Comparison of ENCODE assay signal across 16 mouse cellular contexts in the genomic region with DNA sequence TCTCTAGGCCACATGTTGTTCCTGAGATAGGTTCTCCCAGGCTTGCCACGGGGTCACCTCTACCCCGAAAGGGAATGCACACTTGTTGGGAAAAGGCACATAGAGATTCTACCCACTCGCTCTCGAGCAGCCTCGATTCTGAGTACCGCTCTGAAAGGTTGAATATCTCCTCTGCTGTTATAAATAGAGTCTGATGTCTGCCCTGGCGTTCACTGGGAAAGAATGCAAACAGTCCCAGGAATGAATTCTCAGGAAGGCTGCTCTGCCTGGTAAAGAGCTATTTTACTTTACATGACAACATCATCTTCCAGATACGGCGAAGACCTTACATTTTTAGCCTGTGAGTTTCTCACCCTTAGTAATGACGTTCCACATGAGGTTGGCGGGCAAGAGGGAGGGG.
A peak's percentile ranks its signal among the peaks of the same experiment; 100 is the strongest.
DNase-seq lines count a peak whose midpoint lies in the region; ATAC-seq and TF ChIP-seq lines count a peak whose summit lies in the region.
"Had no signal": no experiment of that assay in that cellular context is flagged by ENCODE, and none has a peak within 500 bp of the region (broad histone marks: within the 10 kb centered on the region; RNA-seq: fewer than 3 reads in every experiment).

No protein-coding gene starts in this region.

- H3K4me1 ChIP-seq in embryonic facial prominence, embryonic 10.5 days, result peaks cover 30% of the 10 kb centered on the region
- peaks cover 38% of the 10 kb centered on the region for H3K4me1 ChIP-seq in heart, embryonic 13.5 days
- H3K4me1 ChIP-seq in thymus, adult 2 months (replicated peaks; ENCODE audit: control insufficient read depth, insufficient read depth, low read length), result no peaks in the 10 kb centered on the region; the same call in 1 of the 2 replicates
- H3K4me1 ChIP-seq: liver, embryonic 13.5 days; midbrain, embryonic 12.5 days had no signal

- H3K27ac ChIP-seq in embryonic facial prominence, embryonic 10.5 days (replicated peaks), result 0 out of 2 replicates have a peak overlapping the region, but pooled peaks have one; percentile 7
- peak overlapping the region; percentile 94 for H3K27ac ChIP-seq in heart, embryonic 13.5 days (replicated peaks)
- H3K27ac ChIP-seq in thymus, adult 2 months (ENCODE audit: control insufficient read depth, insufficient read depth, low read length), result no peak overlapping the region
- H3K27ac ChIP-seq: left cerebral cortex, adult 2 months; liver, embryonic 13.5 days; midbrain, embryonic 12.5 days had no signal

- H3K36me3 ChIP-seq in embryonic facial prominence, embryonic 10.5 days (replicated peaks), result no peaks in the 10 kb centered on the region
- no peaks in the 10 kb centered on the region for H3K36me3 ChIP-seq in heart, embryonic 13.5 days
- H3K36me3 ChIP-seq in thymus, adult 2 months (ENCODE audit: control insufficient read depth, insufficient read depth, low read length), result no peaks in the 10 kb centered on the region
- H3K36me3 ChIP-seq: liver, embryonic 13.5 days; midbrain, embryonic 12.5 days had no signal

- peak; percentile 10 to 18 for DNase-seq in lung, adult 18-20 months
- DNase-seq in lung, postnatal 14 days, result no peak
- no peak for DNase-seq in embryonic facial prominence, embryonic 10.5 days (ENCODE audit: low spot score)
- DNase-seq in skeletal muscle tissue, adult 2 months (ENCODE audit: low read depth, low spot score), result peak; percentile 6
- no peak for DNase-seq in thymus, adult 2 months
- DNase-seq in embryo, embryonic 9.5 days (ENCODE audit: extremely low spot score), result no peak
- DNase-seq in retina, embryonic 14.5 days (ENCODE audit: low spot score), result no peak
- DNase-seq: adrenal gland, postnatal 25 days; cerebellum, adult 18-20 months; kidney, postnatal 25 days; liver, embryonic 13.5 days had no signal

- H3K9ac ChIP-seq in heart, embryonic 13.5 days, result peak overlapping the region; percentile 64
- H3K9ac ChIP-seq: liver, embryonic 13.5 days; midbrain, embryonic 12.5 days had no signal

- no peak overlapping the region for H3K4me3 ChIP-seq in embryonic facial prominence, embryonic 10.5 days
- no peak overlapping the region for H3K4me3 ChIP-seq in heart, embryonic 13.5 days
- H3K4me3 ChIP-seq in thymus, adult 2 months (ENCODE audit: control insufficient read depth, insufficient read depth, low read length), result no peak overlapping the region
- H3K4me3 ChIP-seq: left cerebral cortex, adult 2 months; liver, embryonic 13.5 days; midbrain, embryonic 12.5 days had no signal

- H3K9me3 ChIP-seq in embryonic facial prominence, embryonic 10.5 days, result no peaks in the 10 kb centered on the region
- no peaks in the 10 kb centered on the region for H3K9me3 ChIP-seq in heart, embryonic 13.5 days
- H3K9me3 ChIP-seq: liver, embryonic 13.5 days; midbrain, embryonic 12.5 days had no signal

- no peak for TF ChIP-seq POLR2A in thymus, adult 2 months (IDR thresholded peaks at IDR 0.05; ENCODE audit: control insufficient read depth, extremely low read depth, insufficient read depth, low read length, poor library complexity)

- WGBS in embryonic facial prominence, embryonic 10.5 days, result 85% methylated on average over 11 of the region's 11 CpGs
- 25% methylated on average over 11 of the region's 11 CpGs for WGBS in heart, embryonic 13.5 days
- WGBS in thymus, adult 2 months, result 93% methylated on average over 11 of the region's 11 CpGs

- peak overlapping the region; percentile 45 for H3K4me2 ChIP-seq in heart, embryonic 13.5 days
- H3K4me2 ChIP-seq: liver, embryonic 13.5 days; midbrain, embryonic 12.5 days had no signal

- no peaks in the 10 kb centered on the region for H3K27me3 ChIP-seq in embryonic facial prominence, embryonic 10.5 days (replicated peaks; ENCODE audit: low read depth, poor library complexity, severe bottlenecking)
- H3K27me3 ChIP-seq in heart, embryonic 13.5 days (replicated peaks), result no peaks in the 10 kb centered on the region
- no peaks in the 10 kb centered on the region for H3K27me3 ChIP-seq in thymus, adult 2 months (ENCODE audit: control insufficient read depth, insufficient read depth, low read length)
- H3K27me3 ChIP-seq: liver, embryonic 13.5 days; midbrain, embryonic 12.5 days had no signal

- TF ChIP-seq CTCF in thymus, adult 2 months (IDR thresholded peaks at IDR 0.05; ENCODE audit: borderline replicate concordance, control insufficient read depth, extremely low read depth, insufficient read depth, low read length, poor library complexity), result no peak

- ATAC-seq in heart, embryonic 13.5 days (ENCODE audit: extremely low read depth, insufficient number of reproducible peaks, low FRiP score, low TSS enrichment), result peak; percentile 78
- ATAC-seq: CD4-positive, CD25-positive, alpha-beta regulatory T cell, adult 4 months; inflammation-experienced regulatory T-cells, adult 6 months had no signal

Comparison
In these comparisons a context has a peak if more than half of its experiments do, and no peak if none do; other contexts are left out.
1. DNase-seq: peak in lung, adult 18-20 months (2 of 2) and skeletal muscle tissue, adult 2 months (single experiment); none in lung, postnatal 14 days (single experiment), embryonic facial prominence, embryonic 10.5 days (single experiment), thymus, adult 2 months (single experiment), embryo, embryonic 9.5 days (single experiment) and retina, embryonic 14.5 days (single experiment).